Mouse (Mus musculus) E14TG2a.4 (cell line): Measurements from ENCODE around the gene Trpv5.

ENCODE experiments used
- CTCF ChIP-seq: conservative IDR thresholded peaks from 2 replicates; pipeline ENCODE4 v1.5.1; 2014; ENCODE audit warnings: low read length
- NANOG ChIP-seq: IDR thresholded peaks from 2 replicates; pipeline ENCODE4 v1.6.1; 2014; ENCODE audit warnings: borderline replicate concordance, low read length, mixed read lengths
- POU5F1 ChIP-seq: IDR thresholded peaks from 2 replicates; pipeline ENCODE4 v1.6.1; 2014; ENCODE audit warnings: low read length, borderline replicate concordance

DNA sequence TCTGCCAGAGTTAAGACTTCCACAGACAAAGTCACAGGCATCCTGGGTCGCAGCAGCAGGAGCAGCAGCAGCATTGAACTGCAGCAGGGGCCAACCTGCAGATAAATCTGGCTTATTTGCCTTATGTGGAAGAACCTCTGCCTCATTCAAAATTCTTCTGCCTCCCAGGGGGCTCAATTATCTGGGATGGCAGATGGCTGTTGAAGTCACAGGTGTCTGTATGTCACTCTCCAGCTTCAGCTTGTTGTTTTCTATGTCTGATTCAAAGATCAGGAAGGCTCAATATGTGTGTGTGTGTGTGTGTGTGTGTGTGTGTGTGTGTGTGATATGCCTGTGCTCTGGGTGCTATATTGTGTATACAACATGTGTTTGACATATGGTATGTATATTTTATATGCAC lies 43.2 kb downstream of the Trpv5 start:
- TF ChIP-seq CTCF, result no peak
- TF ChIP-seq NANOG, result no peak
- TF ChIP-seq POU5F1, result no peak
